Mouse (Mus musculus): ENCODE measurements around the gene Golga2.

- TF ChIP-seq CTCF (IDR thresholded peaks at IDR 0.05; ENCODE audit: extremely low read depth, insufficient read depth, low read length) (no peak), POLR2A (IDR thresholded peaks at IDR 0.05; ENCODE audit: extremely low read depth, insufficient read depth, low read length) (no peak)
These were observed 54.9 kb downstream of the Golga2 start for GRCm38 (mm10) chr2:32342039-32342438.

Data from cortical plate, adult 2 months (tissue).